Mouse (Mus musculus) spleen, postnatal 10 days (tissue): ENCODE results near the gene Kcnj14.
A peak's percentile ranks its signal among the peaks of the same experiment; 100 is the strongest.

Experiments used
- DNase-seq, 2 experiments: peaks; one replicate each; pipeline ENCODE4 v3.0.0; 2021 to 2022; ENCODE audit warnings: low spot score in 2 of 2

The Kcnj14 gene

DNA sequence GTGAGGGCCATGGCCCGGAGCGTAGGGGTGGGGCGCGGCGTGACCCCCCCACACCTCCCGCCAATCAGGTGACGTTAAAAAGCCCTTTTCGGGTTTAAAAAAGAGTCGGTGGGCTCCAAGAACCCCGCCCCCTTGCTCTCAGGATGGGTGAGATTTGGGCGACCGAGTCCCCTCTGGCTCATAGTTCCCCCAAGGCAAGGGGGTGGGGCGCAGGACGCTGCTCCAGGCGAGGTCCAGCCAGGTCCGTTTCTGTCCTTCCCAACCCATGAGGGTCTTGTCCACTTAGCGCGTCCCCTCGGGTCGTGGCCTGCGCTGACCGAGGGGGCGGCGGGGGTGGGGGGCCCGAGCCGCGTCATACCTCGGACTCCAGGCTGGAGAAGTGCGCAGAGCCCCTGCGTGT lies 7.8 kb upstream of the Kcnj14 start:
- peak in 1 of 2 experiments; percentile 13 for DNase-seq

DNA sequence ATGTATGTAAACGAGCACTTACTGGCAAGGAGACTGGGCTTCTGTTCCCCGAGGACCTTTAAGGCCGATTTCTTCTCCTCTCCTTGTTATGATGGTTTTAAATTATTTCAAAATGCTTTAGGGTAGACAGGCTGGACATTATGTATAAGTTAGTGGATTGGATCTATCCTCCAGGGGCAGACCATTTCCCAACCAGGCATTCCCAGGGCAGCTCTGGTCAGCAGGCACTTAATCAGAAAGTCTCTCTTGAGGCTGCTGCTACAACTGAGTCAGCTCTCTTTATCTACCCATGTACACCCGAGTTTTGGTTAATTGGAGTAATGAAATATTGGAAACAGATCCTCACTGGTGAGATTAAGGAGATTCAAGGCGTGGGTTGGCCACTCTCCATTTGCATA lies 6.5 kb upstream of the Kcnj14 start:
- no peak for DNase-seq

- DNase-seq: peak; percentile 60 to 84
Measured at GRCm38 (mm10) chr7:45830427-45831127, 6.0 kb upstream of the Kcnj14 start, which contains the start of gene Grwd1. Grwd1 (minus strand) TSS chr7:45830944.

DNA sequence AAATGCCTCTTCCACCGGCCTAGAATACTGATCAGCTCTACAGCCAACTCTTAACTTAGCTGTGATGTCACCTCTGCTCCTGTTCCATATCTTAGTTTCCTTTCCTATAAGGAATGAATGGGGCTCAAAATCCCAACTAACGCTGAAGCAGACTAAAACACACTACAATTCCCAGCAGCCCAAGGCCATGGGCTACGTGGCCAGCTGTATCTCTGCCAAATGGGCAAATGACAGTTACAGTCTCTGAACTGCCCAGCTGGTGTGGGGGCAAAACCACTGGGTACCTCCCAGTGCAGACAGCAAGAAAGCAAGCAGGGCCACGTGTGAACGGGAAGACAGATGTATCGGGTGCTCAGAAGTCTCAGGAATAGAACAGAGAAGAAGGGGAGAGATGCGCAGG lies 2.0 kb upstream of the Kcnj14 start:
- DNase-seq: no peak

- no peak for DNase-seq
Measured at GRCm38 (mm10) chr7:45820913-45821312, 3.7 kb downstream of the Kcnj14 start.

DNA sequence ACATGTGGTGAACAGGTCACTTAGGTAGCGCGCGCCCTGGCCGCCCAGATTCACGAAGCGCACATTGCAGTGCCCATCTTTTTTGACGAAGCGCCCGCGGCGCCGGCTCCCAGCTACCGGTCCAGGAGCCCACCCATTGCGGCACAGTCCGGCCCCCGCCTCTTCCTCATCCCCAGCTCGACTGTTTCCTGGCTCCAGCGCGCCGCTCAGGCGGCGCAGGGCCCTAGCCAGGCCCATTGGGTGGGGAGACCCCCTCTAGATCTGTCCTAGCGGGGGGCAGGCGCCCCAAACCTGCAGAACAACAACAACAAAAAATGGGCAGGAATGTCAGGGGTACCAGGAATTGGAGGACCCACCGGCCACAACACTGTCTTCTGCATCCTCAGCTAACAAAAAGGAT lies 4.7 kb downstream of the Kcnj14 start:
- no peak for DNase-seq

DNA sequence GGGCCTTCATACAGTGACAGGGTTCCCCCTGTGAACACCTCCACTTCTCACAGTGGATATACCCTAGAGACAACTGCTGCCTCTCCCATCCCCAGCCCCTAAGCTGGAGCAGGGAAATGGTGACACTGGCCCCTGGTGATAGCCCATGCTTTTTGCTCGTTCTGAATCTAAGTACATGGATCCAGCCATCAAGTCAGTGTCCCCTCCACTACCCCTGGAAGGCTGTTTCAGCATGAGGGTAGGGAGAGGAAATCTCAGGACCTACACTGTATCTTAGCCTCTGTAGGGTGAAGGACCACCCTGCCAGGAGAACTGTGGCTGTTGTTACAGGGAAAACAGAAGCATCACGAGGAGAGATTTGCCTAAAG lies 8.6 kb downstream of the Kcnj14 start:
- no peak for DNase-seq

DNA sequence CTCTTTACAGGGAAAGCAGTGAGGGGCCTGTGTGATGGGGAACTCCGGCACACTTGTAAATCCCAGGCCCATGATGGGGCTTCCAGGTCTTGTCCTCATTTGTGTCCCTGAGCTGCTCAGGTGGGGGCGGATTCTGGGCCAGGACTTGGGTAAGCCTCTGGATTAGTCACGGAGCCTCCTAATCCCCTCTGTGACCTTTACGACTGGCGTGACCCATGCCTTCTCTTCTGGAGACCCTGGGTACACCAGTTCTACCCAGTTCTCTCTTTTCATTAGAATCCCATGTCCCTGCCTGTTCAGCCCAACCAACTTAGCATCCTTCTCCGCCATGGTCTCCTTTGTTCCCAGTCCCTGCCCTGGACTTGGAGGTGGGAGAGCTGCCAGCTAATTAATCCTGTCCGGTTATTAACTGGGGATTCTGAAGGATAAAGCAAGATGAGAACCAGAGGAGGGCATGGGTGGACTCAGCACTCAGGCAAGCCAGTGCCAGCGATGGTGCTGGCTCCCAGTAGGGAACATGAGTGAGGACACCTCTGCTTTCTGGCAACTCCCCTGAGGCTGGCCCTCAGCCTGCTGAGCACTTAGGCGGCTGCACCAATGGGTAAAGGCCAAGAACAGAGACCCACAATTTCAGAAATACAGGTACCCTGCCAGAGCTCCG lies 9.1 kb downstream of the Kcnj14 start:
- DNase-seq: no peak

GRCm38 (mm10) chr7:45814841-45815240 lies 9.7 kb downstream of the Kcnj14 start:
- no peak for DNase-seq

DNA sequence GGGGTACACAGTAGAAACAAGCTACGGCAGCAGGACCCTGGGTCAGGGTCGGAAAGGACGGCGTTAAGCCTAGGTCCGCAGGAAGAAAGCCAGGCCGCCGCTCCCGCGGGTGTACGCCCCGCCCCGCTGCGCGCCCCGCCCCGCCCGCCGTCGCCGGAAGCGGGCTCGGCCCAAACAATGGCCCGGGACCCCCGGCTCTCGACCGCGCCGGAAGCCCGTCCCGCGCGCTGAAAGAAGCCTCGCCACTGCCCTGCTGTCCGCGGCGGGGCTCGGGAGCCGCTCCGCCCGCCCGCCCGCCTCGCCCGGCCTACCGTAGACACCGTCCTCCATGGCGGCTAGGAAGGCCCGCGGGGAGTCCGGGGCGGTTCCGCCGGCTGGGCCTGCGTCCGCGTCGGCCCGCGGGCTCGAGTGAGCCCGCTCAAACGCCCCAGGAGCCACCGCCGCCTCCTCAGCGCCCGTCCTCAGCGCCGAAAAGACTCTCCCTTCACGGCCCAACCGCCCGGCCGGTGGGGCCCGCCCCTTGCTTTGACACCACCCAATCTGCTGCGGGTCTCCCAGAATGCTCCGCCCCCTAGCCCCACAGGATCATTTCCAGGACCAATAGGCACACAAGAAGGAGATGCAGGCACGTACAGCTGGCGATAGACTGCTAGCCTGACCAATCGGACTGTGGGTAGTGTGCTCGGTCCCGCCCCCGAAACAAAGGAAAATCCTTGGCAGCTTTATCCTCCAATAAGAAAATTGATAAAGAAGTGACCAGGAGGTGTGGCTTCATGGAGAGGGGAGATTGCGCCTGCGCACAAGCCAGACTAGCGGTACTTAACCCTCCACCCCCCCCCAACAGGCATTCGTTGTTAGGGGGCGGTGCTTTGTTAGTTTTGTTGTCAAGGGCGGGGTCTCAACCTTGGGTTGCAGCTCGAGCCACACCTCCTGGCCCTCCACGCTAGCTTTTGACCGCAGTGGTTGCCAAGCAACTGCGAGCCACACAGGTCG lies 10.5 kb downstream of the Kcnj14 start, which contains the start of gene Cyth2:
Gene Cyth2 (minus strand): TSS at position 795 of the 993 bp plus-strand sequence.
- peak; percentile 95 to 99 for DNase-seq

GRCm38 (mm10) chr7:45812921-45813320 lies 11.7 kb downstream of the Kcnj14 start:
- DNase-seq: no peak

- DNase-seq: no peak
Measured at GRCm38 (mm10) chr7:45809276-45810075, 15.1 kb downstream of the Kcnj14 start.

DNA sequence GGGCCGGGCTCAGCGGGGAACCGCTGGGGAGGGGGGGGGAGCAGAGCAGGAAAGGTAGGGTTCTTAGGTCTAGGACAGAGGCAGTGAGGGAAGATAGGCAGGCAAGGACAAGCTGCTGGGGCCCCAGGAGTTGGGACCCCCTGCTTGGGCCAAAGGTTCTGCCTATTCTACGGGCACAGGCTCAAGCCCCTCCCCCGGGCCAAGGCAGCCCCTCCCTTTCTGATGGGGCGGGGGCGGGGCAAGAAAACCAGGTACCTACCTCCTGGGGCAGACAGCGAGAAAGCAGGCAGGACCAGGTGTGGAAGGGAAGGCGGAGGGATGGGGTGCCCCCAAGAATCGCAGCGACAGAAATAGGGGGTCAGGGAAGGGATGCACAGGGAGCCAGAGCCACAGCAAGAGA lies 16.1 kb downstream of the Kcnj14 start:
- no peak for DNase-seq

GRCm38 (mm10) chr7:45805941-45806340 lies 18.6 kb downstream of the Kcnj14 start:
- DNase-seq: no peak

DNA sequence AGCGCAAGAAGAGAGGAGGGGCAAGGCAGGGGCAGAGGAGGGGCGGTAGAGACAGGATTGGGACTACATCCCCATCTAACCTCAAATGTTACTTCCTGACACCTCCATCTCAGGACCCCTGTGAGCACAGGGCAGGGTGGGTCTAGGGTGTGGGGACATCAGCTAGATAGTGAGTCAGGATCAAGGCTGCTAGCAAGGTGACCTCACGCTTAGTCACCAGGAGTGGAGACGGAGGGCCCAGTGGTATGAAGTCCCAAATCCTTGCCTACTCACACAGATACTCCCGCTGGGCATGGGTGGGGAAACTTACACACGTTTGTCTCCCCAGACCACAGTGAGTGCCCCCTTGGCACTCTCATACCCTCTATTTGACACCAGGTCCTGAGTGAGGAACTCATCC lies 22.0 kb downstream of the Kcnj14 start:
- DNase-seq: no peak

DNA sequence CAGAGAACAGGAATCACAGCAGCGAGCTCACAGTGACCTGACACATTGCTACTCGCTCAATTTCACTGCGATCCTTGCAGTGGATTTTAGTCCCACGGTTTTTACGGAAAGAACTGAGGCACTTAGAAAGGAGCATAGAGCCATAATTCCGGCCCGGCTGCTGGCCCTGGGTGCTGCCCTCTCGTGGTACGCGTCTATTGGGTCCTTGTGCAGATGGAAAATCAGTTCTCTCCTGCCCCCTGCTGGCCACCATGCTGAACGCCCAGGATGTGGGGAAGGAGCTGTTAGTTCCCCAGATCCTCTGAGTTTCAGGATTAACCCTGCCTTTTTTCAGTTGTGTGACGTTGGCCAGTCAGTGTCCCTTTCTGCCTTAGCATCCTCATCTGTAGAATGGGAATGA lies 23.2 kb downstream of the Kcnj14 start:
- DNase-seq: peak; percentile 88 to 94

GRCm38 (mm10) chr7:45800546-45801204 lies 23.9 kb downstream of the Kcnj14 start:
- DNase-seq: peak in 1 of 2 experiments; percentile 67

GRCm38 (mm10) chr7:45800001-45800400 lies 24.6 kb downstream of the Kcnj14 start:
- DNase-seq: no peak

- no peak for DNase-seq
Measured at GRCm38 (mm10) chr7:45798931-45799330, 25.7 kb downstream of the Kcnj14 start.

GRCm38 (mm10) chr7:45798511-45798836 lies 26.1 kb downstream of the Kcnj14 start:
- DNase-seq: peak in 1 of 2 experiments; percentile 68
